Mouse (Mus musculus) ES-Bruce4 (cell line): ENCODE results near the gene Dennd4b. TPM values are rescaled to one million over a fixed set of nuclear protein-coding genes. Genes with fewer than 3 reads are reported as not detected.
A peak's percentile ranks its signal among the peaks of the same experiment; 100 is the strongest.

ENCODE experiments used
- H3K27ac ChIP-seq: 2 replicates; pipeline ENCODE4 v1.5.1; 2012; ENCODE audit warnings: low read length, inconsistent platforms; ENCODE audit not compliant: insufficient read depth
- H3K27me3 ChIP-seq: 2 replicates; pipeline ENCODE4 v1.6.1; 2012; ENCODE audit warnings: mild to moderate bottlenecking, low read length, inconsistent platforms; ENCODE audit not compliant: control insufficient read depth, poor library complexity, insufficient read depth, severe bottlenecking
- H3K36me3 ChIP-seq: 2 replicates; pipeline ENCODE4 v1.6.1; 2012; ENCODE audit warnings: inconsistent platforms, mild to moderate bottlenecking, low read length, moderate library complexity; ENCODE audit not compliant: control insufficient read depth, poor library complexity, insufficient read depth, severe bottlenecking
- H3K4me1 ChIP-seq: one replicate; pipeline ENCODE4 v1.8.1; 2011; ENCODE audit warnings: low read length; ENCODE audit not compliant: control insufficient read depth, insufficient read depth
- H3K4me3 ChIP-seq: 2 replicates; pipeline ENCODE4 v1.5.1; 2011; ENCODE audit warnings: low read depth, mild to moderate bottlenecking, low read length
- H3K9ac ChIP-seq: 2 replicates; pipeline ENCODE4 v1.6.1; 2012; ENCODE audit warnings: low read depth, mild to moderate bottlenecking, inconsistent platforms; ENCODE audit not compliant: poor library complexity, severe bottlenecking
- H3K9me3 ChIP-seq: replicated peaks from 2 replicates; pipeline ENCODE4 v1.6.1; 2012; ENCODE audit warnings: mild to moderate bottlenecking, low read length, inconsistent platforms; ENCODE audit not compliant: control insufficient read depth, poor library complexity, insufficient read depth, severe bottlenecking
- CTCF ChIP-seq: IDR thresholded peaks from one replicate; pipeline ENCODE4 v1.8.1; 2011; ENCODE audit warnings: low read depth, low read length
- EP300 ChIP-seq: IDR thresholded peaks from 2 replicates; pipeline ENCODE4 v1.6.1; 2011; ENCODE audit warnings: low read depth, low read length; ENCODE audit not compliant: insufficient read depth
- POLR2A ChIP-seq: IDR thresholded peaks from one replicate; pipeline ENCODE4 v1.8.1; 2011; ENCODE audit warnings: low read length; ENCODE audit not compliant: insufficient read depth
- polyA plus RNA-seq: library from polyadenylated mRNA; stranded (reverse); fragments of >200 nt; gene quantifications from 2 replicates; pipeline ENCODE4 v1.2.4, GENCODE M21; 2011; ENCODE audit warnings: low read depth; ENCODE audit not compliant: missing spikeins, insufficient read depth, insufficient read length

The Dennd4b gene
- polyA plus RNA-seq, 1 experiment, result 12.3 TPM

DNA sequence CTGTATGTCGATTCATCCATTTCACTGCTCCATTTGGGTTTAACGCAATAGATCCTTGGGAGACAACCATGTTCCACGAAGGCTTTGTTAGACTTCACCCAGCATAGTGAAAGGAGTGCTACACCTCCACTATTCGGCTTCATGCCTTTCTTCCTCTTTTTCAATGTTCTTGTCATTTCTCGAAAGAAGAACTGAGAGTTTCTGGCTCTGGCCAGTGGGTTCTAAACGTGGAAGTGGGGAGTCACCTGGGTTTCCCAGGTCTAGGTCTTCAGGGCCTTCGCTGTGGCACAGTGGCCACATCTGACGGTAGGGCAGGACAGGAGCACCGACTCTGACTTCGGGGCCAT, 325 bp upstream of the Dennd4b start:
- Histone ChIP-seq H3K4me3 (no peak overlapping the region), H3K36me3 (peaks cover 5% of the 10 kb centered on the region), H3K27ac (no peak overlapping the region), H3K27me3 (no peaks in the 10 kb centered on the region), H3K9me3 (no peaks in the 10 kb centered on the region), H3K9ac (no peak overlapping the region), H3K4me1 (no peaks in the 10 kb centered on the region)
- TF ChIP-seq POLR2A (no peak), EP300 (no peak), CTCF (no peak)

DNA sequence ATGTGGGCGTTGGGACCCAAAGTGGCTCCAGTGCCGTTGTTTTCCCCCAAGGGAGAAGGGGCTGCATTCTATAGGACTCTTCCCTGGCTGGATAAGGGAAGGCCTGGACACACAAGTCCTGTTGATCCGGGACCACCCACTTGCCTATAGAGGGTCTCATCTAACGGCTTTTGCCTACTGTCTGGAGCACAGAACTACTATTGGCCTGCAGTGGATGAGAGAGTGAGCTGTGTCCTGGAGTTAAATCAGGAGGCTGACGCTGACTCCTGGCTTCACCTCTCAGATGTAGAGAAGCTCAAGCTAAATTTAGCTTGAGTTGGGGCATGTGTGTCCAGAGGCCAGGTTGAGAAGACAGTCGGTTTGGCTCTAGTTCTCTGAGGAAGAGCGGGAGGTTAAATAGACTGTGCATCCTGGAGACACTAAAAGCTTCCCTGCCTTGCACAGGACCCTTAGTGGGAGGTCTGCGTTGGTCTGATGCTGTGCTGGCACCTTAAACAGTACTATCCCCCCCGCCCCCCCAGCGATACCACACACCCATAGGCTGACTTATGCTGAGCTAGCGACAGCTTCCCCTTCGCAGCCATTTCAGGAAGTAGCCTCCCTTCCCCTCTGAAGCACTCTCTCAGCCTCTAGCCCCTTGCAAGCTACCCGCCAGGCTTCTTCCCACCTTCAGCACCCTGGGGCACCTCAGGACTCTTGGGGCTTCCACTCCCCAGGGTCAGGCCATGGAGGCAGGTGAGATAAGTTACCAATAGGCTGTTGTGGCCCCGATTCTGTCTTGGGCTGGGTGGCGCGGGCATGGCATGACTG, 1.2 kb downstream of the Dennd4b start:
- no peaks in the 10 kb centered on the region for H3K4me1 ChIP-seq
- peak overlapping the region; percentile 90 for H3K9ac ChIP-seq
- peak overlapping the region; percentile 71 for H3K4me3 ChIP-seq
- peak overlapping the region; percentile 37 for H3K27ac ChIP-seq
- TF ChIP-seq EP300 (no peak), CTCF (no peak), POLR2A (no peak)
- H3K36me3 ChIP-seq, result no peaks in the 10 kb centered on the region; the same call in 1 of the 2 replicates
- no peaks in the 10 kb centered on the region for H3K27me3 ChIP-seq
- H3K9me3 ChIP-seq, result no peaks in the 10 kb centered on the region

GRCm38 (mm10) chr3:90266901-90267775, 2.2 kb downstream of the Dennd4b start:
- no peaks in the 10 kb centered on the region; the same call in 1 of the 2 replicates for H3K36me3 ChIP-seq
- H3K4me1 ChIP-seq, result no peaks in the 10 kb centered on the region
- TF ChIP-seq CTCF, result no peak
- no peak for TF ChIP-seq EP300
- no peak for TF ChIP-seq POLR2A
- no peaks in the 10 kb centered on the region for H3K9me3 ChIP-seq
- peak overlapping the region; percentile 90; the same call in 1 of the 2 replicates for H3K9ac ChIP-seq
- H3K27ac ChIP-seq, result no peak overlapping the region
- no peak overlapping the region for H3K4me3 ChIP-seq
- H3K27me3 ChIP-seq, result no peaks in the 10 kb centered on the region

DNA sequence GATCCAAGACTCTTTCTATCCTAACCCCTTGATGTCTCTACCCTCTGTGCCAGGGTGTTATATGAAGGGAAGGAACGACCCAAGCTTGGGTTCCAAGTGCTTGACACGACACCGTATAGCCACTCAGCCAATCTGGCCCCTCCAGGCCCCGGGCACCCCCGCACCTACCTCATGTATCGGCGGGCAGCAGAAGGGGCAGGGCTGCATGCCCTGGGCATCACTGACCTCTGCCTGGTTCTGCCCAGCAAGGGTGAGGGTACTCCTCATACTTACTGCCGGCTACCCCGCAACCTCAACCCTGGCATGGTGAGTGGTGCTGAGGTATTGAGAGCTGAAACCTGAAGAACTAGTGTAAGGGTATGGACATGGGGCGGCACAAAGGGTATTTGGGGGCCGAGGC, 3.2 kb downstream of the Dennd4b start:
- Histone ChIP-seq H3K9me3 (no peaks in the 10 kb centered on the region), H3K27me3 (no peaks in the 10 kb centered on the region), H3K36me3 (no peaks in the 10 kb centered on the region; the same call in 1 of the 2 replicates), H3K27ac (no peak overlapping the region), H3K9ac (no peak overlapping the region), H3K4me3 (no peak overlapping the region), H3K4me1 (no peaks in the 10 kb centered on the region)
- TF ChIP-seq POLR2A (no peak), CTCF (no peak), EP300 (no peak)

DNA sequence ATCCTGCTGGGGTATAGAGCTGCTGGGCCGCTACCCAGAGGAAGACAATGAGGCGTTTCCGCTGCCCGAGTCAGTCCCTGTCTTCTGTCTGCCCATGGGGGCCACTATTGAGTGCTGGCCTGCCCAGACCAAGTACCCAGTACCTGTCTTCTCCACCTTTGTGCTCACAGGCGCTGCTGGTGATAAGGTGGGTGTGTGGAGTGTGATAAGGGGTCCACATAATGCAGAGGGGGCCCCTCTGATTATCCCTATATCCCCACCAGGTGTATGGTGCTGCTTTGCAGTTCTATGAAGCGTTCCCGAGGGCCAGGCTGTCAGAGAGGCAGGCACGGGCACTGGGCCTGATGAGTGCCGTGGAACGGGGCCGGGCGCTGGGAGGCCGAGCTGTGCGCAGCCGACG, 4.0 kb downstream of the Dennd4b start:
- Histone ChIP-seq H3K36me3 (no peaks in the 10 kb centered on the region), H3K27ac (no peak overlapping the region), H3K9ac (no peak overlapping the region), H3K4me1 (no peaks in the 10 kb centered on the region), H3K9me3 (no peaks in the 10 kb centered on the region), H3K27me3 (no peaks in the 10 kb centered on the region), H3K4me3 (no peak overlapping the region)
- TF ChIP-seq EP300, result no peak
- TF ChIP-seq CTCF, result no peak
- no peak for TF ChIP-seq POLR2A

GRCm38 (mm10) chr3:90270784-90271183, 5.8 kb downstream of the Dennd4b start:
- no peaks in the 10 kb centered on the region for H3K4me1 ChIP-seq
- no peak overlapping the region for H3K9ac ChIP-seq
- no peak for TF ChIP-seq CTCF
- TF ChIP-seq POLR2A, result no peak
- no peak for TF ChIP-seq EP300
- no peak overlapping the region for H3K27ac ChIP-seq
- no peaks in the 10 kb centered on the region for H3K9me3 ChIP-seq
- H3K4me3 ChIP-seq, result no peak overlapping the region
- H3K36me3 ChIP-seq, result no peaks in the 10 kb centered on the region
- H3K27me3 ChIP-seq, result no peaks in the 10 kb centered on the region
